Mouse (Mus musculus) kidney, adult 2 months (tissue): ENCODE results near the gene Mecom. TPM values are rescaled to one million over a fixed set of nuclear protein-coding genes. Genes with fewer than 3 reads are reported as not detected.

Source experiments
- DNase-seq: peaks from one replicate; pipeline ENCODE4 v3.0.0; 2021
- H3K27ac ChIP-seq: fragments of 200-500 bp; 2 replicates; pipeline ENCODE4 v1.5.1; 2012; ENCODE audit warnings: low read depth, low read length, control low read depth, inconsistent platforms; ENCODE audit not compliant: insufficient read depth
- H3K27me3 ChIP-seq: fragments of 200-500 bp; replicated peaks from 2 replicates; pipeline ENCODE4 v1.6.1; 2012; ENCODE audit warnings: mild to moderate bottlenecking, moderate library complexity, low read length, inconsistent platforms; ENCODE audit not compliant: control insufficient read depth, insufficient read depth
- H3K36me3 ChIP-seq: fragments of 200-500 bp; 2 replicates; pipeline ENCODE4 v1.6.1; 2012; ENCODE audit warnings: mild to moderate bottlenecking, moderate library complexity, low read length, inconsistent platforms; ENCODE audit not compliant: control insufficient read depth, insufficient read depth
- H3K4me1 ChIP-seq: fragments of 200-500 bp; 2 replicates; pipeline ENCODE4 v1.6.1; 2011; ENCODE audit warnings: low read length; ENCODE audit not compliant: control insufficient read depth, insufficient read depth
- H3K4me3 ChIP-seq: fragments of 200-500 bp; 2 replicates; pipeline ENCODE4 v1.5.1; 2011; ENCODE audit warnings: mild to moderate bottlenecking, low read depth, low read length, control low read depth; ENCODE audit not compliant: insufficient read depth
- CTCF ChIP-seq: fragments of 200-500 bp; conservative IDR thresholded peaks from 2 replicates; pipeline ENCODE4 v1.5.1; 2011; ENCODE audit warnings: low read depth, mild to moderate bottlenecking, control low read depth, low read length, moderate library complexity, mixed read lengths; ENCODE audit not compliant: insufficient read depth, insufficient read length
- POLR2A ChIP-seq: fragments of 200-500 bp; IDR thresholded peaks from one replicate; pipeline ENCODE4 v1.6.1; 2011; ENCODE audit warnings: low read depth, low read length, control low read depth
- WGBS: fragments of 180-500 bp; shearing (Covaris S2); methylation state at CpG from one replicate; pipeline ENCODE4 v1.1.7; 2018; 5-methylcytosine and 5-hydroxymethylcytosine counted together
- polyA plus RNA-seq: library from polyadenylated mRNA; depleted of rRNA; stranded (reverse); fragments of >200 nt; gene quantifications from 2 replicates; pipeline ENCODE4 v1.2.3, GENCODE M21; 2012

Mecom gene
- polyA plus RNA-seq, 1 experiment, result 12.9 TPM

DNA sequence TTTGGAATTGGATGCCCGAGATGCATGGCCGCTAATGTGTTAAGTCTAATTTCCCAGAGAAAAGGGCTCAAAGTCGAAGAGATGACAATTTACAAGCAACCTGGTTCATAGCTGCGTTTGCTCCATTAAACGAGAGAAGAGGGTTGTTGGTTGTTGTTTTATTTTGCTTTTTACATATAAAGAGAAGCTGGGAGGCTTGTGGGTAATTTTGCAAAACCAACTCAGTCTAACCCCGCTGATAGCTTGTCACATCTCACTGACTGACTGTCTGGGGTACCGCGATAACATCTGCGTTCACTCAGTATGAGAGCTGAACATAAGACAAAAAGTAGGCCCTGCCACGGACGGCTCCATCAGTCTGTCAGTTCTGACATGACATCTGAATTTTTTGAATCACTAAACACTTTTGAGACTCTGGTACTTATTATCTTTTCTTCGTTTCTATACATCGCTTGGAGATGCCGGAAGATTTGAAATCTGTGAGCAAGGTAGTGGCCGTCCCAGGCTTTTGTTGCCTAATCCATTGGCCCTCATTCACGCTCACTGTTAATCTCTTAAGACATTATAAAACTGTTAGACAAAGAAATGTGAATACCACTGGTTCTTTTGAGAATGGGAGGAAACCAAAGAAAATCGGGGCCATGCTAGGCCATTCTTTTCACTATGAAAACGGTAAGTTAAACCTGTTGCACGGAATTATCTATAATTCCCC lies 327.0 kb downstream of the Mecom start:
- Histone ChIP-seq H3K36me3 (no peaks in the 10 kb centered on the region), H3K4me1 (no peaks in the 10 kb centered on the region; the same call in 1 of the 2 replicates), H3K4me3 (no peak overlapping the region), H3K27ac (no peak overlapping the region), H3K27me3 (no peaks in the 10 kb centered on the region; the same call in 1 of the 2 replicates)
- DNase-seq, result no peak
- WGBS, result 76% methylated on average over 19 of the region's 19 CpGs
- TF ChIP-seq POLR2A, result no peak
- no peak for TF ChIP-seq CTCF

DNA sequence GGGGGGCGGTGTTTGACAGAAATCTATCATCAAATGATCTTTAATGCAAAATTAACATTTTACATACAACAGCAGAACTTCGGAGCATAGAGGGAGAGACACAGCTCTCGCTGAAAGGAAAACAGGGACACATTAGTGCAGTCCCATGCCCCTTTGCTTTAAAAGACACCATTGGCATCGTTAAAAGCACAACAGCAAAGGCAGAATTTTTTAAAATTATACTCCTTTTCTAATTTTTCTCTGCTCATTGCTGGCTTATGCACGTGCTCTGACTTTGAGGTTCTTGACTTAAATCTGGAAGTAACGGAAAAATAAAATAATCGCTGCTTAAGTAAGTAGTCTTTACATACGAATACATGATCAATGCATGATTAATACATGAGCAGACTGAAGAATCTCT lies 327.9 kb downstream of the Mecom start:
- H3K36me3 ChIP-seq, result no peaks in the 10 kb centered on the region
- H3K27me3 ChIP-seq, result no peaks in the 10 kb centered on the region; the same call in 1 of the 2 replicates
- TF ChIP-seq CTCF, result no peak
- TF ChIP-seq POLR2A, result no peak
- H3K27ac ChIP-seq, result no peak overlapping the region
- H3K4me1 ChIP-seq, result no peaks in the 10 kb centered on the region; the same call in 1 of the 2 replicates
- WGBS, result 64% methylated on average over 8 of the region's 8 CpGs
- no peak for DNase-seq
- no peak overlapping the region for H3K4me3 ChIP-seq

DNA sequence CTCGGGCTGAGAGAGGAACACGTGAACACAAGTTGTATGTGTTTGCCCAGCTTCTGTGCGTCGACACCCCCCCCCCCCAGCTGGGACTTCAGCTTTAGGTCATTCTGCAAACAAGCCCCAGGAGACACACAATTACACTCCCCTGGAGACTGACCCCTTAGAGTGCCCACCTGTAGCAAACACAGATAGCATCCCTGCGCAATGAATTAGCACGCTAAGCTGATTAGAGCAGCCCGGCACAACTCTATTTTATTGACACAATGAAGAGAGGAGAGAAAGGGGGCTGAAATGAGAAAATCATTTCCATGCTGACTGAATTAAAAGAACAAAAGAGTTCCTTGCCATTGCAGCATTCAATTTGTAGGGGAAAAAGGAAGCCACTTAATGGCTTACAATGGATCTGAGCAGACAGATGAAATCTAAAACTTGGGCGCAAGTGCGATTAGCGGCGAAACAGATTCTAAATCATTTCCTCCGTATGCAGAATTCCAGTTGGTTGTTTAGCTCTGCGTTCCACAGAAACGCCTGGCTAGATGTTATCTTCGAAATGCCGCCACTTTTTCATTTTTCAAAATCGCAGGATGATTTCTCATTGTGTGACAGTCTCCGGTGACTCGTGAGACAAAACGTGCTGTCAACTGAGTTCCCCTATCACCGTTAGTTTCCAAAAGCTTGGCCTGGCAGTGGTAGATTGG lies 328.5 kb downstream of the Mecom start:
- no peak overlapping the region for H3K4me3 ChIP-seq
- H3K27ac ChIP-seq, result 0 out of 2 replicates have a peak overlapping the region, but pooled peaks have one; percentile 8
- 22% methylated on average over 21 of the region's 21 CpGs for WGBS

DNA sequence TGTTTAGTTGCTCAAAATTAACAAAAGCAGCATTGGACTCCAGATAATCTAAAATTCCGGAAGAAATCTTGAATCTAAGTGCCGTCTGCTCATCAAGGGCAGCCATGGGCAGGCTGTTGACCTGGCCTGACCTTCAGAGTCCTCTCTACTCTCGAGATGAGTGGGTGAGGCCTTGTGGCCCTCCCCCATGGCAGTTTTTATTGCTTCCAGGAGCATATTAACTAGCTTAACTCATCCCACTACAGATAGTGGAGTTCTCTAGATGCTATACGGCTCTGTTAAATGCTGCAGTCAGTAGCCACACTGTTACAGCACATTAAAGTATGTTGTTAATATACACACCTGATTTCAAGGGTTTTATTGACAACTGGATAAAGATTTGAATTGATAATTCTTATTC lies 333.2 kb downstream of the Mecom start:
- H3K4me3 ChIP-seq, result no peak overlapping the region
- no peaks in the 10 kb centered on the region; the same call in 1 of the 2 replicates for H3K27me3 ChIP-seq
- DNase-seq, result no peak
- H3K36me3 ChIP-seq, result no peaks in the 10 kb centered on the region
- no peak for TF ChIP-seq CTCF
- TF ChIP-seq POLR2A, result no peak
- no peak overlapping the region for H3K27ac ChIP-seq
- 69% methylated on average over 4 of the region's 4 CpGs for WGBS
- H3K4me1 ChIP-seq, result no peaks in the 10 kb centered on the region

More for the DNA sequence above, 328.5 kb downstream of the Mecom start:
- no peaks in the 10 kb centered on the region for H3K36me3 ChIP-seq
- no peaks in the 10 kb centered on the region; the same call in 1 of the 2 replicates for H3K4me1 ChIP-seq
- no peaks in the 10 kb centered on the region; the same call in 1 of the 2 replicates for H3K27me3 ChIP-seq
- no peak for TF ChIP-seq POLR2A
- TF ChIP-seq CTCF, result no peak
- peak; percentile 11 for DNase-seq

DNA sequence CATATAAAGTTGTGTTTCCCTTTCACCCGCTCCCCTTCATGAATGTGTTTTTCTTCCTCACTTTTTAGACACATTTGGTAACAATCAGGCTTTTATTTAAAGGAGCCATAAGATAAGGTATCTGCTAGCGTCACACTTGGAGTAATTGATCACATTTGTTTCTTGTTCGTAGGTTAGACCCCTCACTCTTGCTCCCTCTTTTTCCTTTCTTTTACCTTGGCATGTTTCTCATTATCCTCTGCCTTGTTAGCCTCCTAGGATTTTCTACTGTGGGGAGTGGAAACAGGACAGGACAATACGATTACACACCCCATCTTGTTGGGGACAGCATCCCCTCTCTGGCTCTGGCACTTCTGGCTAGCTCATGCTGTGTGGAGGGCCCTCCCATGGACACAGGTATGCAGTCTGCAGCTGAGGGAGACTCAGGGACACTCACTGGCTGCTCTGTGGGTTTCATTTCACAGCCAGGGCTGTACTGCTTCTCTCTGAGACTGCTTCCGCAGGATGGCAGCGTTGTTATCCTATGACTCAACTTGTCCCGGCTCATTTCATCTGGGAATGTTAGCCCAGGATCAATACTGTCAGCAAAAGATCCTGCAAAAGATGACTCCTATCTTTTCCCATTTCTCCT lies 334.2 kb downstream of the Mecom start:
- Histone ChIP-seq H3K27ac (no peak overlapping the region), H3K36me3 (no peaks in the 10 kb centered on the region), H3K4me1 (no peaks in the 10 kb centered on the region), H3K4me3 (no peak overlapping the region), H3K27me3 (no peaks in the 10 kb centered on the region; the same call in 1 of the 2 replicates)
- DNase-seq, result no peak
- TF ChIP-seq POLR2A (no peak), CTCF (no peak)
- WGBS, result 67% methylated on average over 7 of the region's 7 CpGs

DNA sequence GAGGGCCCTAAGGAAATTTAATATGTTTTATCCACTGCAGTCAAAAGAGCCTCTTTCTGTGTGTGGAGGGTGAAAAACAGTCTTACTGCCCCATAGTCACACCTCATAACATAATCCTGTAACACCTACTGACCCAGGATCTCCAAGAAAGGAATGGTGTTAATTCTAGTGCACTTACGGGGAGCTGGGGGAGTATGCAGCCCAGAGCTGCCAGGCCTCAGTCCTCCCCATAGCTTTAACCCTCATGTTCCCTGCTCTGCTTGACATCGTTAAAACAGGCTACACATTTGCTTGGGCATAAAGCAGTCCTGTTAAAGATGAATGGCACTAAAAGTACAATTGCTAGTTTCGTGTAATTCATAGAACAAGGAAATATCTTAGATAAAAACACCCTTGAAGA lies 335.0 kb downstream of the Mecom start:
- no peaks in the 10 kb centered on the region for H3K27me3 ChIP-seq
- no peaks in the 10 kb centered on the region for H3K4me1 ChIP-seq
- WGBS, result 66% methylated on average over 3 of the region's 3 CpGs
- H3K36me3 ChIP-seq, result no peaks in the 10 kb centered on the region
- TF ChIP-seq POLR2A, result no peak
- TF ChIP-seq CTCF, result no peak
- no peak overlapping the region for H3K4me3 ChIP-seq
- H3K27ac ChIP-seq, result no peak overlapping the region
- DNase-seq, result no peak

DNA sequence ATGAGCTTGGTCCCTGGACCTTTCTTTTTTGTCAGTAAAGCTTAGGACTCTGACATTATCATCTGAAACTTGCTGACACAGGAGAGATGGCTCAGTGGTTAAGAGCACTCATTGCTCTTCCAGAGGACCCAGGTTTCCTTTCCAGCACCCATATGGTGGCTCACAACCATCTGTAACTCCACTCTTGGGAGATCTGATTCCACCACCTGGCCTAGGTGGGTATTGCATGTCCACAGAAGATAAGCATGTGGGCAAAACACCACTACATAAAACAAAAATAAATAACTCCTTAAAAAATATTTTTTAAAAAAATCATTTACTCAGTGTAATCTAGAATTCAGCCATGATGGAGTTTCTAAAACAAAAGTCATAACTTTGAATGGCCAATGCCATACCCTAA lies 338.7 kb downstream of the Mecom start:
- DNase-seq, result no peak
- TF ChIP-seq CTCF (no peak), POLR2A (no peak)
- Histone ChIP-seq H3K27ac (no peak overlapping the region), H3K4me3 (no peak overlapping the region), H3K4me1 (no peaks in the 10 kb centered on the region), H3K36me3 (no peaks in the 10 kb centered on the region), H3K27me3 (no peaks in the 10 kb centered on the region)
